Mouse (Mus musculus) testis, adult 2 months (tissue): ENCODE data around the gene Dgcr8. TPM values are rescaled to one million over a fixed set of nuclear protein-coding genes. Genes with fewer than 3 reads are reported as not detected.

ENCODE experiments used
- H3K27ac ChIP-seq: fragments of 200-500 bp; 2 replicates; pipeline ENCODE4 v1.5.1; 2012; ENCODE audit warnings: low read depth, low read length; ENCODE audit not compliant: control insufficient read depth, insufficient read depth
- H3K27me3 ChIP-seq: fragments of 200-500 bp; 2 replicates; pipeline ENCODE4 v1.6.1; 2012; ENCODE audit warnings: mild to moderate bottlenecking, low read length, moderate library complexity; ENCODE audit not compliant: control insufficient read depth, insufficient read depth
- H3K36me3 ChIP-seq: fragments of 200-500 bp; 2 replicates; pipeline ENCODE4 v1.6.1; 2012; ENCODE audit warnings: mild to moderate bottlenecking, low read length; ENCODE audit not compliant: control insufficient read depth, insufficient read depth
- H3K4me1 ChIP-seq: fragments of 200-500 bp; 2 replicates; pipeline ENCODE4 v1.6.1; 2012; ENCODE audit warnings: low read length; ENCODE audit not compliant: control insufficient read depth, insufficient read depth
- H3K4me3 ChIP-seq: fragments of 200-500 bp; 2 replicates; pipeline ENCODE4 v1.5.1; 2012; ENCODE audit warnings: low read depth, mild to moderate bottlenecking, low read length, moderate library complexity, mixed read lengths; ENCODE audit not compliant: control insufficient read depth
- CTCF ChIP-seq: fragments of 200-500 bp; IDR thresholded peaks from 2 replicates; pipeline ENCODE4 v1.5.1; 2012; ENCODE audit warnings: low read depth, mild to moderate bottlenecking, inconsistent platforms, low read length, moderate library complexity; ENCODE audit not compliant: control insufficient read depth, insufficient read depth, insufficient replicate concordance
- POLR2A ChIP-seq: fragments of 200-500 bp; IDR thresholded peaks from 2 replicates; pipeline ENCODE4 v1.6.1; 2012; ENCODE audit warnings: low read depth, mild to moderate bottlenecking, inconsistent platforms, low read length, moderate library complexity; ENCODE audit not compliant: control insufficient read depth
- polyA plus RNA-seq: library from polyadenylated mRNA; depleted of rRNA; stranded (reverse); fragments of >200 nt; gene quantifications from 2 replicates; pipeline ENCODE4 v1.2.3, GENCODE M21; 2012

Gene Dgcr8
- polyA plus RNA-seq, 1 experiment, result 28.9 TPM

- Histone ChIP-seq H3K27me3 (no peaks in the 10 kb centered on the region), H3K4me3 (no peak overlapping the region), H3K4me1 (peaks cover 7% of the 10 kb centered on the region), H3K36me3 (no peaks in the 10 kb centered on the region), H3K27ac (no peak overlapping the region)
- TF ChIP-seq CTCF (no peak), POLR2A (no peak)
Measured at GRCm38 (mm10) chr16:18229622-18230021, 59.4 kb downstream of the Dgcr8 start.

- TF ChIP-seq CTCF, result no peak
- TF ChIP-seq POLR2A, result no peak
- no peaks in the 10 kb centered on the region for H3K27me3 ChIP-seq
- no peak overlapping the region for H3K4me3 ChIP-seq
- H3K4me1 ChIP-seq, result 0 out of 2 replicates have a peak, but pooled peaks cover under 1% of the 10 kb centered on the region
- no peak overlapping the region for H3K27ac ChIP-seq
- no peaks in the 10 kb centered on the region for H3K36me3 ChIP-seq
Measured at GRCm38 (mm10) chr16:18228856-18229255, 60.2 kb downstream of the Dgcr8 start.

GRCm38 (mm10) chr16:18227897-18228422 lies 61.1 kb downstream of the Dgcr8 start:
- Histone ChIP-seq H3K27ac (no peak overlapping the region), H3K27me3 (no peaks in the 10 kb centered on the region), H3K4me1 (no peaks in the 10 kb centered on the region), H3K4me3 (no peak overlapping the region), H3K36me3 (no peaks in the 10 kb centered on the region)
- TF ChIP-seq CTCF, result no peak
- TF ChIP-seq POLR2A, result no peak

GRCm38 (mm10) chr16:18227187-18227586 lies 61.9 kb downstream of the Dgcr8 start:
- H3K27me3 ChIP-seq, result no peaks in the 10 kb centered on the region
- H3K4me3 ChIP-seq, result no peak overlapping the region
- TF ChIP-seq CTCF (no peak), POLR2A (no peak)
- no peak overlapping the region for H3K27ac ChIP-seq
- H3K36me3 ChIP-seq, result no peaks in the 10 kb centered on the region
- no peaks in the 10 kb centered on the region for H3K4me1 ChIP-seq

- H3K36me3 ChIP-seq, result no peaks in the 10 kb centered on the region
- TF ChIP-seq POLR2A, result no peak
- TF ChIP-seq CTCF, result no peak
Measured at GRCm38 (mm10) chr16:18222188-18222587, 66.9 kb downstream of the Dgcr8 start.

GRCm38 (mm10) chr16:18221543-18221898 lies 67.5 kb downstream of the Dgcr8 start:
- TF ChIP-seq POLR2A (no peak), CTCF (no peak)
- Histone ChIP-seq H3K4me3 (no peak overlapping the region), H3K27ac (no peak overlapping the region), H3K27me3 (no peaks in the 10 kb centered on the region), H3K36me3 (no peaks in the 10 kb centered on the region), H3K4me1 (peaks cover 4% of the 10 kb centered on the region; the same call in 1 of the 2 replicates)

More at GRCm38 (mm10) chr16:18222188-18222587, 66.9 kb downstream of the Dgcr8 start:
- H3K4me1 ChIP-seq, result peaks cover 4% of the 10 kb centered on the region; the same call in 1 of the 2 replicates
- H3K27ac ChIP-seq, result no peak overlapping the region
- no peak overlapping the region for H3K4me3 ChIP-seq
- no peaks in the 10 kb centered on the region for H3K27me3 ChIP-seq

GRCm38 (mm10) chr16:18220856-18221542 lies 68.0 kb downstream of the Dgcr8 start:
- H3K27me3 ChIP-seq, result no peaks in the 10 kb centered on the region
- no peak overlapping the region for H3K27ac ChIP-seq
- H3K4me3 ChIP-seq, result no peak overlapping the region
- peaks cover 4% of the 10 kb centered on the region; the same call in 1 of the 2 replicates for H3K4me1 ChIP-seq
- H3K36me3 ChIP-seq, result no peaks in the 10 kb centered on the region
- no peak for TF ChIP-seq CTCF
- TF ChIP-seq POLR2A, result no peak

GRCm38 (mm10) chr16:18220001-18220400 lies 69.0 kb downstream of the Dgcr8 start:
- H3K27me3 ChIP-seq, result no peaks in the 10 kb centered on the region
- peak overlapping the region; percentile 8; the same call in 1 of the 2 replicates for H3K4me3 ChIP-seq
- H3K27ac ChIP-seq, result no peak overlapping the region

More at GRCm38 (mm10) chr16:18220001-18220400, 69.0 kb downstream of the Dgcr8 start:
- TF ChIP-seq POLR2A (no peak), CTCF (no peak)
- Histone ChIP-seq H3K36me3 (no peaks in the 10 kb centered on the region), H3K4me1 (peaks cover 4% of the 10 kb centered on the region; the same call in 1 of the 2 replicates)
